Mouse (Mus musculus) kidney, embryonic 14.5 days (tissue): ENCODE results near the gene Axin1. TPM values are rescaled to one million over a fixed set of nuclear protein-coding genes. Genes with fewer than 3 reads are reported as not detected.
A peak's percentile ranks its signal among the peaks of the same experiment; 100 is the strongest.

ENCODE experiments used
- ATAC-seq: fragments of 200-750 bp; cut with Nextera tagmentation; 2 replicates; pipeline ENCODE4 v1.8.0; 2017; ENCODE audit warnings: moderate number of reproducible peaks, mild to moderate bottlenecking, moderate TSS enrichment, moderate library complexity; ENCODE audit not compliant: low FRiP score, low TSS enrichment
- H3K27ac ChIP-seq: fragments of 300-500 bp; sonication (generic); 2 replicates; pipeline ENCODE4 v1.5.1; 2014; ENCODE audit warnings: low read depth, mild to moderate bottlenecking, low read length, moderate library complexity, mixed read lengths
- H3K27me3 ChIP-seq: fragments of 300-500 bp; sonication (generic); 2 replicates; pipeline ENCODE4 v1.6.1; 2014; ENCODE audit warnings: mild to moderate bottlenecking, low read length; ENCODE audit not compliant: control insufficient read depth, insufficient read depth
- H3K36me3 ChIP-seq: fragments of 300-500 bp; sonication (generic); 2 replicates; pipeline ENCODE4 v1.6.1; 2014; ENCODE audit warnings: low read length, mixed read lengths; ENCODE audit not compliant: control insufficient read depth, insufficient read depth
- H3K4me1 ChIP-seq: fragments of 300-500 bp; sonication (generic); 2 replicates; pipeline ENCODE4 v1.6.1; 2014; ENCODE audit warnings: low read length, mixed read lengths; ENCODE audit not compliant: control insufficient read depth, insufficient read depth
- H3K4me2 ChIP-seq: fragments of 300-500 bp; sonication (generic); replicated peaks from 2 replicates; pipeline ENCODE4 v1.6.1; 2014; ENCODE audit warnings: low read depth, mild to moderate bottlenecking, low read length
- H3K4me3 ChIP-seq: fragments of 300-500 bp; sonication (generic); 2 replicates; pipeline ENCODE4 v1.5.1; 2014; ENCODE audit warnings: mild to moderate bottlenecking, low read length
- H3K9ac ChIP-seq: fragments of 300-500 bp; sonication (generic); 2 replicates; pipeline ENCODE4 v1.6.1; 2014; ENCODE audit warnings: low read depth, mild to moderate bottlenecking, low read length, moderate library complexity
- H3K9me3 ChIP-seq: fragments of 300-500 bp; sonication (generic); 2 replicates; pipeline ENCODE4 v1.6.1; 2016; ENCODE audit warnings: low read length; ENCODE audit not compliant: control insufficient read depth
- WGBS: fragments of 180-500 bp; shearing (Covaris S2); extraction: QIAGEN DNeasy Blood & Tissue Kit; methylation state at CpG from one replicate; pipeline ENCODE4 v1.1.7; 2014; 5-methylcytosine and 5-hydroxymethylcytosine counted together
- polyA plus RNA-seq: library from polyadenylated mRNA; unstranded; fragments of >200 nt; fragmentation: Nextera tagmentation; extraction: Ambion mirVana; gene quantifications from 2 replicates; pipeline ENCODE4 v1.2.1, GENCODE M21; 2014

Axin1 gene
- polyA plus RNA-seq, 1 experiment from 2014 or later, result 10.2 TPM

GRCm38 (mm10) chr17:26198892-26199291, 60.4 kb downstream of the Axin1 start, which contains the start of gene Pdia2:
TSS of gene Pdia2 (minus strand) at chr17:26199087.
- Histone ChIP-seq H3K9ac (no peak within 1 kb of the TSS), H3K4me2 (no peak within 1 kb of the TSS), H3K4me1 (peaks cover 8% of the 10 kb centered on the region), H3K27ac (no peak within 1 kb of the TSS), H3K9me3 (no peaks in the 10 kb centered on the region), H3K36me3 (peaks cover 31% of the 10 kb centered on the region), H3K27me3 (peaks cover 38% of the 10 kb centered on the region), H3K4me3 (no peak within 1 kb of the TSS)
- no peak for ATAC-seq
- 80% methylated on average over 4 of the region's 4 CpGs for WGBS

GRCm38 (mm10) chr17:26200831-26201705, 62.6 kb downstream of the Axin1 start:
- peaks cover 16% of the 10 kb centered on the region for H3K4me1 ChIP-seq
- peak overlapping the region; percentile 57 for H3K4me3 ChIP-seq
- H3K9ac ChIP-seq, result peak overlapping the region; percentile 66
- peak; percentile 56 for ATAC-seq
- peak overlapping the region; percentile 99 for H3K4me2 ChIP-seq
- WGBS, result under 1% methylated on average over 67 of the region's 92 CpGs
- H3K36me3 ChIP-seq, result peaks cover 13% of the 10 kb centered on the region; the same call in 1 of the 2 replicates
- no peaks in the 10 kb centered on the region for H3K9me3 ChIP-seq
- no peak overlapping the region for H3K27ac ChIP-seq
- peaks cover 42% of the 10 kb centered on the region for H3K27me3 ChIP-seq

- Histone ChIP-seq H3K4me1 (peaks cover 16% of the 10 kb centered on the region), H3K9ac (no peak overlapping the region), H3K27me3 (peaks cover 42% of the 10 kb centered on the region), H3K4me2 (no peak overlapping the region), H3K27ac (no peak overlapping the region), H3K4me3 (no peak overlapping the region), H3K9me3 (no peaks in the 10 kb centered on the region), H3K36me3 (peaks cover 7% of the 10 kb centered on the region; the same call in 1 of the 2 replicates)
- ATAC-seq, result no peak
Measured at GRCm38 (mm10) chr17:26201998-26202397, 63.5 kb downstream of the Axin1 start.

GRCm38 (mm10) chr17:26202737-26203136, 64.2 kb downstream of the Axin1 start, which contains the start of gene Rgs11:
TSS of gene Rgs11 (plus strand) at chr17:26202951.
- 3% methylated on average over 21 of the region's 22 CpGs for WGBS
- Histone ChIP-seq H3K9me3 (no peaks in the 10 kb centered on the region), H3K36me3 (peaks cover 2% of the 10 kb centered on the region; the same call in 1 of the 2 replicates), H3K4me2 (peak within 1 kb of the TSS; percentile 88), H3K27ac (no peak within 1 kb of the TSS), H3K4me1 (peaks cover 16% of the 10 kb centered on the region), H3K27me3 (peaks cover 42% of the 10 kb centered on the region), H3K9ac (peak within 1 kb of the TSS; percentile 50), H3K4me3 (peak within 1 kb of the TSS; percentile 50)
- no peak for ATAC-seq

GRCm38 (mm10) chr17:26203321-26203811, 64.9 kb downstream of the Axin1 start:
- peak overlapping the region; percentile 50 for H3K4me3 ChIP-seq
- 2% methylated on average over 30 of the region's 30 CpGs for WGBS
- peaks cover 42% of the 10 kb centered on the region for H3K27me3 ChIP-seq
- no peaks in the 10 kb centered on the region for H3K9me3 ChIP-seq
- peak overlapping the region; percentile 88 for H3K4me2 ChIP-seq
- H3K9ac ChIP-seq, result peak overlapping the region; percentile 50
- H3K27ac ChIP-seq, result no peak overlapping the region
- H3K36me3 ChIP-seq, result no peaks in the 10 kb centered on the region
- peaks cover 16% of the 10 kb centered on the region for H3K4me1 ChIP-seq
- ATAC-seq, result no peak

DNA sequence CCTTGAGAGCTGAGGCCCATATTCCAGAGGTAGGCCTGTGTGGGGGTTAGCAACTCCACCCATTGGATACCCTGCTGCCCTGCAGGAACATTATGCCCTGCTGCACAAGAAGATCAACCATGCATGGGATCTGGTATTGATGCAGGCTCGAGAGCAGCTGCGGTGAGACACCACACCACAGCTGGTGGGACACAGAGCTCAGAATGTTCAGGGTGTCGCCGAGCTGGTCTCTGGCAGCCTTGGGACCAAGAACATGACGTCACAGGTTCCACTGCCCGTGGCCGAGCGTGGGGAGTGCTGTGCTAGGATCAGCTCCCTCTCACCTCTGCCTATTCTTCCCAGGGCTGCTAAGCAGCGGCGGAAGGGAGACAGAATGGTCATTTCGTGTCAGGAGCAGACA, 66.3 kb downstream of the Axin1 start:
- WGBS, result 24% methylated on average over 11 of the region's 11 CpGs
- Histone ChIP-seq H3K4me2 (no peak overlapping the region; the same call in 1 of the 2 replicates), H3K9ac (no peak overlapping the region), H3K4me3 (no peak overlapping the region), H3K36me3 (no peaks in the 10 kb centered on the region), H3K27ac (no peak overlapping the region), H3K27me3 (peaks cover 42% of the 10 kb centered on the region), H3K9me3 (no peaks in the 10 kb centered on the region), H3K4me1 (peaks cover 16% of the 10 kb centered on the region)
- ATAC-seq, result no peak

GRCm38 (mm10) chr17:26206392-26206791, 67.9 kb downstream of the Axin1 start:
- Histone ChIP-seq H3K9ac (no peak overlapping the region), H3K4me2 (no peak overlapping the region), H3K4me1 (peaks cover 16% of the 10 kb centered on the region), H3K27me3 (peaks cover 26% of the 10 kb centered on the region), H3K4me3 (no peak overlapping the region), H3K36me3 (no peaks in the 10 kb centered on the region), H3K27ac (no peak overlapping the region), H3K9me3 (no peaks in the 10 kb centered on the region)
- 56% methylated on average over 1 of the region's 1 CpGs for WGBS
- ATAC-seq, result no peak

- H3K4me2 ChIP-seq, result no peak within 1 kb of the TSS
- peaks cover 15% of the 10 kb centered on the region for H3K27me3 ChIP-seq
- no peak within 1 kb of the TSS for H3K27ac ChIP-seq
- H3K4me3 ChIP-seq, result no peak within 1 kb of the TSS
- H3K9ac ChIP-seq, result no peak within 1 kb of the TSS
- no peak for ATAC-seq
- no peaks in the 10 kb centered on the region for H3K9me3 ChIP-seq
- 85% methylated on average over 12 of the region's 12 CpGs for WGBS
- peaks cover 15% of the 10 kb centered on the region for H3K4me1 ChIP-seq
- H3K36me3 ChIP-seq, result no peaks in the 10 kb centered on the region; the same call in 1 of the 2 replicates
Measured at GRCm38 (mm10) chr17:26207686-26208085, 69.2 kb downstream of the Axin1 start, which contains the start of gene Arhgdig. TSS of gene Arhgdig (minus strand) at chr17:26207786.

DNA sequence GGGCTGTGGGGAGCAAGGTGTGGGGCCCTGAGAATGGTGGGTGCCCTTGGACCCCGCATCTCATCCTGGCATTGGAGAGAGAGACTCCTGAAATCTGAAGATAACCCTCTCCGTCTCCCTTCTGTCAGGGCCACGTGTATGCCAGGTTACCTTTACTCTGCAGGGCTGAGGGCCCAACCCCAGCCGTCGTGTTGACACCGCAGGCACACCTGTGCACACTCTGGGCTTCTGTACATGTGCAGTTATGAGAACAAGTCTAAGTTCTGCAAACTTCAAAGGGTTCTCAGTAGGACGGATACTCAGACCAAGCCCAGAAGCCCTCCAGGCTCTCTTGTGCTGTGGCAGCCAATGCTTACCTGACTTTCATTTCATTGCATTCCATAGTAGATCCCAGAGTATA, 73.8 kb downstream of the Axin1 start:
- Histone ChIP-seq H3K9me3 (no peaks in the 10 kb centered on the region), H3K9ac (no peak overlapping the region), H3K27ac (no peak overlapping the region), H3K4me1 (no peaks in the 10 kb centered on the region), H3K4me3 (no peak overlapping the region), H3K27me3 (no peaks in the 10 kb centered on the region), H3K4me2 (no peak overlapping the region), H3K36me3 (peaks cover 3% of the 10 kb centered on the region; the same call in 1 of the 2 replicates)
- ATAC-seq, result no peak
- WGBS, result 92% methylated on average over 7 of the region's 7 CpGs
